Mouse (Mus musculus) thymus, postnatal 25 days (tissue): ENCODE measurements around the gene Rapgefl1.
A peak's percentile ranks its signal among the peaks of the same experiment; 100 is the strongest.

Experiments used
- DNase-seq: peaks from one replicate; pipeline ENCODE4 v3.0.0; 2022

The Rapgefl1 gene

DNA sequence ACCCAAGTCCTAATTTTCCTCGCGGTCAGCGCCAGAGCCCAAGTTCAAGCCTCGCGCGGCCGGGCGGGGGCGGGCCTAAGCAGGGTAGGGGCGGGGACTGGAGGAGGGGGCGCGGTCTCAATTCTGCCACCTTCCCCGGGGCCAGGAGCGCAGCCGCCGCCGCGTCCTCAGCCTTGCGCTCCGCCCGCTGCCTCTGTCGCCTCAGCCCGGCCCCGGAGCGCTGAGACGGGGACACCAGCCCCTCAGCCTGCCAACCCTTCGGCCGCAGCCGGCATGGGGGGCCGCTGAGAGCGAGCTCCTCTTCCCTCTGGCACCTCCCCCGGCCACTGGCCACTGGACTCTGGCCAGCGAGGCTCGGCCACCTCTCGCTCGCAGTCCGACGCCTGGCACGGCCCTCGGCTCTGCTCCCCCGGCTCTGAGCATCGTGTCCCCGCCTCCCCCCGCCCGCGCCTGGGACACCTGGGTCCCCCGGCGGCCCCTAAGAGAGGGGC lies at the start of gene Rapgefl1:
Gene Rapgefl1 (plus strand): TSS at position 135 of the 491 bp plus-strand sequence.
- DNase-seq, result peak; percentile 82

DNA sequence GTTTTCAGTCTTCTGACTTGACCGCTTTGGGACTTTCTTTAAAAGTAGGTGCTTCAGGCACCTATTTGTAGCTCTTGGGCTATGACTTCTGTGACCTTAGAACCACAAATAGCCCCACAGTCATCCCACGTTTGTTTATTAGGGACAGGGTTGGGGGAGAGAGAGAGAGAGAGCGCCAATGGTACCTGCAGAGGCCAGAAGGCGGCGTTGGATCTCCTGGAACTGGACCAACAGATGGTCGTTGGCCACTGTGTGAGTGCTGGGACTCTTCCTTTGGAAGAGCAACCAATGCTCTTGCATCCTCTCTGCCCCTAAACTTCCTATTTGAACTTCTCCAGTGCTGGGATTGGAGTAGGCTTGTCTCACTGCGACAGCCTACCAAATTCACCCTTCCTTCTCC lies 49.4 kb upstream of the Rapgefl1 start:
- no peak for DNase-seq

DNA sequence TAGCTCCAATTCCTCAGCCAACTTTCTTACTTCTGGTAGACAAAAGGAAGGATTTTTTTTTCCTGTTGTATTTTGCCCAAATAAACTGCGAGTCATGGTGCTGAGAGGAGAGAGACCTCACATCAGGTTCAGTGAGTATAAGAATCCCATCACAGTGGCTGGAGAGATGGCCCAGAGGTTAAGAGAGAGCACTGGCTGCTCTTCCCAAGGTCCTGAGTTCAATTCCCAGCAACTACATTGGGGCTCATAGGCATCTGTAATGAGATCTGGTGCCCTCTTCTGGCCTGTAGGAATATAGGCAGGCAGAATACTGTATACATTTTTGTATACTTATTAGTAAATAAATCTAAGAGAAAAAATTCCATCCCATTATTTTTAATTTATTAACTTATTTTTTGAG lies 48.9 kb upstream of the Rapgefl1 start:
- no peak for DNase-seq

DNA sequence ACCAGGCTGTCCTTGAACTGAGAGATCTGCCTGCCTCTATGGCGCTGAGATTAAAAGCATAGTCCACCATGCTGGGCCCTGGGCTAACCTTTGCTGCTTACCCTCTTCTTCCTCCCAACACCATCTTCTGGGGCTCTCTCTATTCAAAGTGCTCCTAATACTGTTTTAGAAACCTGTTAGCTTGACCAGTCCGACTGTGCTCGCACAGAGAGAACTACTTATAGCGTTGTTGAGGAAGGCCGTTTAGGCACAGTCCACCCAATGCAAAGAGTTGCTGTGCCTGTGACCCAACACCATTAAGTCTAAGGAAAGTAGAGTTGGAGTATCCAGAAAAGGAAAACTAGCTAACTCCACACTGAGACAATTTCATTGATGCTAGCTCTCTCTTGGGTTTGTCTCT lies 48.4 kb upstream of the Rapgefl1 start:
- DNase-seq, result no peak

DNA sequence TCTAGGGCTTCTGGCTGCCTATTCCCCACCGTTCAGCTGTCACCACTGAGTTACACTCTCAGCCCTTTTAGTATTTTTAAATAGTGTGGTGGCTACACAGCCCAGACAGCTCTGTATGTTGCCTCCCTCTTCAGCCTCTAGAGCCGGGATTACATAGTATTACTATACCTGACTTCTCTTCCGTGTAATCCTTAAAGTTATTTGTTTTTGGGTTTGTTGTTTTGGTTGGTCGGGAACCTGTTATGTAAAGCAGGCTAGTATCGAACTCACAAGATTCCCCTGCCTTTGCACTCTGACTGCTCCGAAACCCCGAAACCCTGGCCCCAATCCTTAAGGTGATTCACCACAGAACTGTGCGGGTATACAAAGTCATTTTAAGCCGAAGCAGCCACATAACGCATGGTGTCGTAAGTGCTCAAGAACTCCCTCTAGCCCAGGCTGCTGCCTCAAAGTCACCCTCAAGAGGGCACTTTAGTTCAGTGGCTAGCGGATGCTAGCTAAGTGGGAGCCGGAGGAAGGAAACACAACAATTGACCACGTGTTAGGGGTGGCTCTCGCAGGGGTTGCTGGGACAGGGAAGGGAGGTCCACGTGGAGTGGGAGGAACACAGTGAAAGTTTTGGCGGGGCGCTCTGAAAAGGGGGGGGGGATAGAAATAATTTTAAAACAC lies 47.9 kb upstream of the Rapgefl1 start:
- peak; percentile 91 for DNase-seq

DNA sequence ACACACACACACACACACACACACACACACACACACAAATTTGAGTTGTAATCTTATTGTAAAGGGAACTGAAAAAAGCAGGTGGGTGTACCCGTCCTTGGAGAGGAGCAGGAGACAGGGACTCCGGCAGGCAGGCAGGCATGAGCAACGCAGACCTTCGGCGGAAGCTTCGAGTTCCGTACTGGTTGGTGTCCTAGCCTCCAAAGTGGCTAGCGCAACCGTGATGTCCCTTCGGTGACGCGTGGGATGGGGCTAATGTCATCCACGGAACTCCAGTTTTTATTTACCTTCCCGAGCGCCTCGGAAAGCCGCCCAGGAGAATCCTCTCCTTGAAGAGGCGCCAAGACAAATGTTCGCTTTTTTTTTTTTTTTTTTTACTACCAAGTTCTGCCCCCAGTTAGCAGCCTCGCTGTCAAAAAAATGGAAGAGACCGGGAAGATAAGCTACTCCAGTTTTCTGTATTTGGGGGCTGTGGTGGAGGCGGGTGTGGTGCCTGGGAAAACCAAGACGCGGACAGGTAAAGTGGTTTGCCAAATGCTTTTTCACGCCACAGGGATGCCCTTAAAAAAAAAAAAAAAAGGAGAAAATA lies 47.3 kb upstream of the Rapgefl1 start:
- DNase-seq, result no peak

DNA sequence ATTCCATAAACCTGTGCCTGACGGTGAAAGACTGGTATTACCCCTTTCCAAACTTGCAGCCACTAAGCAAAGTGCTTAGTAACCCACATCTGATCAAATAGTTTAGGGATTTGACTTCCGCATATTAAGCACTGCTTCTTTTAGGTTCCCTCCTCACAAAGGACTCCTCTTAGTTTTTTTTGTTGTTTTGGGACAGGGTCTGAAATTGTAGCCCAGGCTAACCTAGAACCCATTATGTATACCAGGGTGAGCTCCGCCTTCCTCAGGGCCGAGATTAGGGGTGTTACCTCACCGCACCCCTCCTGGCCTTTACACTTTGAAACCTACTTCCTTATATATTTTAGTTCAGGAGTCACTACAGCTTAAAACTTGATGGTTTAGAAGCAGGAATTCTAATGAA lies 46.8 kb upstream of the Rapgefl1 start:
- DNase-seq, result no peak

DNA sequence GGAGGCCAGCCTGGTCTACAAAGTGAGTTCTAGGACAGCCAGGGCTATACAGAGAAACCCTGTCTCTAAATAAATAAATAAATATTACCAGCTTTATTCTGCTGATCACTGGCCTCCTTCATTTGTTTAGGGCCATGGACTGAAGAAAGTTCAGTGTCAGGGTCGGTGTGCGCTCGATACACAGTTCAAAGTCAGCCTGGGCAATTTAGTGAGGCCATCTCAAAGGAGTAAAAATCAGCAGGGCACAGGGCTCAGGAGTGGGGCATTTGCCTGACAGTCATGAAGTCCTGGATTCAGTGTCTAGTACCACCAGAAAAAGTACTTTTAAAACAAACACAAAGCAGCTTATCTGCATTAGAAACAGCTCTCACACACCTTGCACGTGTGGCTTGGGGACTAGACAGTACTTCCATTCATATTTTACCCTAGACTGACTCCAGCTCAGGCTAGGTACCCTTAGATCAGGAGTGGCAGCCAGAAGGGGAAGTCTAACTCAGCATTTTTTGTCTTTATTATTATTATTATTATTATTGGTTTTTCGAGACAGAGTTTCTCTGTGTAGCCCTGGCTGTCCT lies 45.9 kb upstream of the Rapgefl1 start:
- DNase-seq, result no peak

DNA sequence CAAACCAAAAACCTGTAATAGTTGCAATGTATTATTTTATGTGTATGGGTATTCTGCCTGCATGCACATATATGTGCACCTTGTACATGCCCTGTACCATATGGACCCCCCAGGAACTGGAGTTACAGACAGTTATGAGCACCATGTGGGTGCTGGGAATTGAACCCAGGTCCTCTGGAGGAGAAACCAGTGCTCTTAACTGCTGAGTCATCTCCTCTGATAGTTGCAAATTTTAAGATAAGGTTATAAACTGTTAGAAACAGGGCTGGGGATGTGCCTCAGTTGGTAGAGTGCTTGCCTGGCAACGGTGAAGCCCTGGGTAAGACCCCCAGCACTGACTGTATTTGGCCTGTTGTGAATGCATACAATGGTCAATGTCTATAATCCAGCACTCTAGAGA lies 45.1 kb upstream of the Rapgefl1 start:
- DNase-seq, result no peak

DNA sequence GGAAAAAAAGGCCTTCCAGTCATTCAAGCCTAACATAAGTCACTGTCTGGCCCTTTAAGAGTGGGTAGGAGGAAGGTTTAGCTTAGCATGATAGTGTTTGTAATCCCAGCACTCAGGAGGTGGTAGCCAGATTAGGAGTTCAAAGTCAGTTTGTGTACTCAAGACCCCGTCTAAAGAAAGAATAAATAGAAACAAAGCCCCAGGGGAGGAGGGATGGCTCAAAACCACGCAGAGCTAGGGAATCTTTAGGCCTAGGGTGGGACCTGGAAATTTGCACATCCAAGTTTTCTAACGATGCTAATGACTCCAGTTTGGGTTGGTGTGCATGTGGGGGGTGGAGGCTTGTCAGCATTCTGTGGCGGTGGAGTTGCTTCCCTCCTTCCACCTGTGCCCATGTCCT lies 44.5 kb upstream of the Rapgefl1 start:
- no peak for DNase-seq

DNA sequence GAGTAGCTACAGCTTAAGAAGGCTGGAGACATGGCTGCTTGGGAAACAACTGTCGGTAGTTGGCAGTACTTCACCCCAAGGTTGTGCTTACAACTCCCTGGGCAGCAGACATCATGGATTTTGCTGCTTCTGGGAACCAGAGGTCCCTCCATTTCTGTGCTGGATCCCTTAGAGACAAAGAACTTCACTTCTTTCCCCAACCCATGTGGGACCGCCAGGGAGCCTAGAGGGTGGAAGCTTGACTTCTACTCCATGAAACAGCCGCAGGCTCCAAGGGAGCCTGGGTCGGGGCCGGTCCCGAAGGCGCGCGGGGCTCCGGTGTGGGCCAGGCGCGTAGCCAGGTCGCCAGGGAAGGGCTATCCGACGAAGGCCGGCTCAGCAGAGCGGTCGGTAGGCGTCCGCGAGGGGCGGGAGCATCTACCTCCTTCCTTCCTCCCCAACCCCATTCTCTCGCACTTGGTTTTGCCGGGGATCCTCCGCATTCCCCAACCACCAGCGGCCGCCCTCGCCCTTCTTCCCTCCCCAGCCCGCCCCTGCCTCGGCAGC lies 42.0 kb upstream of the Rapgefl1 start:
- no peak for DNase-seq

DNA sequence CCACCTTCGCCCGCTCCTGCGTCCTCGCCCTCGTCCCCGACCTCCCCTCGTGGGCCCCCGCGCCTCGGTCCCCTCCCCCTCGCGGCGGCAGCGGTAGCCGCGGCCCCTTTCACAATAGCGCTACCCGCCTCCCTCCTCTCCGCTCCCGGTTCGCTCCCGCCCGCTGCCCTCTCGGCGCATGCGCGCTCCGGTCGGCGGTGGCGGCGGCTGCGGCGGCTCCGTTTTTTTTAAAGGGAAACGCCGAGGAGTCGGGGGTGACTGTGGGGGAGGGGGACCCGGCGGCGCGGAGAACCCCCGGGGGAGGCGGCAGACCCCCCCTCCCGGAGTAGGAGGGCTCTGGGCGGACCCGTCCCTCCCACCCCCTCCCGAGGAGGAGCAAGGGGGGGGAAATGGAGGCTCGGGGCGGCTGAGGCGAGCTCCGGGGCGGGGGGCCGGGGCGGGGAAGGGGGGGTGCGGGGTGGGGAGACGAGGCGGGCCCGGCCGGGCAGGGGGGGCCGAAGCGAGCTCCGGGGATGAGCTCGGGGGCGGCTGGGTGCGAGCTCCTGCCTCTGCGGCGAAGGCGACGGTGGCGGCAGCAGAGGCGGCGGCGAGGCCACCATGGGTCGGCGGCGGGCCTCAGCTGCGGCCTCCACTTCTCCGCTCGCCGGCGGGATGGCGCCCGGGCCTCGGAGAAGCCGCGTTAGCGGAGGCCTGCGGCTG lies 41.4 kb upstream of the Rapgefl1 start, which contains the start of gene Msl1:
Gene Msl1 (plus strand): TSS at position 502 of the 699 bp plus-strand sequence.
- peak; percentile 90 for DNase-seq

DNA sequence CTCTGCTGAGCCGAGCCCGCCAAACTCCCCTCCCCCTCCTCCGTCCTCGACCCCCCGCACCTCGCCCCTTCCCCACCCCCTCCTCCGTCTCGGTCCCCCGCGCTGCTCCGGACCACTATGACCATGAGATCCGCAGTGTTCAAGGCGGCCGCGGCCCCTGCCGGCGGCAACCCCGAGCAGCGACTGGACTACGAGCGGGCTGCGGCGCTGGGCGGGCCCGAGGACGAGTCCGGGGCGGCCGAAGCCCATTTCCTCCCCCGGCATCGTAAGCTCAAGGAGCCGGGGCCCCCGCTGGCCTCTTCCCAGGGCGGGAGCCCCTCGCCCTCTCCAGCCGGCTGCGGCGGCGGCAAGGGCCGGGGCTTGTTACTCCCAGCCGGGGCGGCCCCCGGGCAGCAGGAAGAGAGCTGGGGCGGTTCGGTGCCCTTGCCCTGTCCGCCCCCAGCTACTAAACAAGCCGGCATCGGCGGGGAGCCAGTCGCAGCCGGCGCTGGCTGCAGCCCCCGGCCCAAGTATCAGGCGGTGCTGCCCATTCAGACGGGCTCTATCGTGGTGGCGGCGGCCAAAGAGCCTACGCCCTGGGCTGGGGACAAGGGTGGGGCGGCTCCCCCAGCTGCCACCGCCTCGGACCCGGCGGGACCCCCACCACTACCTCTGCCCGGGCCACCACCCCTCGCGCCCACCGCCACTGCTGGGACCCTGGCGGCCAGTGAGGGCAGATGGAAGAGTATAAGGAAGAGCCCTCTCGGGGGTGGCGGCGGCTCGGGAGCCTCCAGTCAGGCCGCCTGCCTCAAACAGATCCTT lies 40.7 kb upstream of the Rapgefl1 start:
- peak; percentile 59 for DNase-seq

DNA sequence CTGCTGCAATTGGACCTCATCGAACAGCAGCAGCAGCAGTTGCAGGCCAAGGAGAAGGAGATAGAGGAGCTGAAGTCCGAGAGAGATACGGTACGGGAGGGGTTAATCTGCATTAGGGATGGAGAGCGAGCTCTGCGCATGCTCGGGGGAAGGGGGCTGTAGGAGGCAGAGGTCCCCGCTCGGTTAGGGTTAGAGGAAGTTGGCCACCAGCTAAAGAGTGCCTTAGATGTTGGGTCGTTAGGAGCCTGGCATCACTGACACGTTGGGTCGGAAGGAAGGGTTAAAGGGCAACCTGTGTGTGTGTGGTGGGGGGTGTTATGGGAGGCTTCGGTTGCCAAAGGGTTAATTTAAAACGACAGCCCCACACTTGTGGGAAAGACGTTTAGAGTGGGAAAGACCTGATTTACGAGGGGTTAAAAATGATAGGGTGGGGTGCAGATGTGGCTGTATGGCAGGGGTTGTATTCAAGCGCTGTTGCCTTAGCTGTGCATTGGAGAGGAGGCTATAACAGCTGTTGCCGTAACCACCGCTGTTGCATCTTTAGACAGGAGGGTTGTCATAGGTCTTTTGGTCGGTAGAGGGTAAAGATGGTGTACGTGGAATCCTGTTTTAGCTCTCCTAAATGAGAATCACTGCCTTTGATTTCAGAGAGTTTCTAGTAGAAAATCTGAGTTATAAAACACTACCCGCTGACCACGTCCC lies 39.9 kb upstream of the Rapgefl1 start:
- DNase-seq, result peak; percentile 80

DNA sequence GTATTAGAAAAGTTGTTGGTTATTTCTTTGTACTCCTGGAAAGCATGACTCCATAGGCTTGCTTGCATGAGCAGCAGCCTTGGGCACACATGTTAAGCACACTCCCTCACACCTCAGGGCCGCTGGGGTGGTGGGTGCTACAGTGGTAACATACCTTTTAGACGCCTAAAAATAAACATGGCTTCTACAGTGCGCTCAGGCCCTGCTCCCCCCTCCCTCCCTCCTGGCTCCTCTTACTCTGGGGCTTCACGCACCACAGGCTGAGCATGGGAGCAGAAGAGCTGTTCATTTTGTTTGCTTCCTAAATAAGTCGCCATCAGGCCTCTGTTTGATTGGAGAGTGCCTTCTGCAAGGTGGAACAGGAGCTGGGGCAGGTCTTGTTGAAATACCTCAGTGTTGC lies 39.3 kb upstream of the Rapgefl1 start:
- DNase-seq, result peak; percentile 26

DNA sequence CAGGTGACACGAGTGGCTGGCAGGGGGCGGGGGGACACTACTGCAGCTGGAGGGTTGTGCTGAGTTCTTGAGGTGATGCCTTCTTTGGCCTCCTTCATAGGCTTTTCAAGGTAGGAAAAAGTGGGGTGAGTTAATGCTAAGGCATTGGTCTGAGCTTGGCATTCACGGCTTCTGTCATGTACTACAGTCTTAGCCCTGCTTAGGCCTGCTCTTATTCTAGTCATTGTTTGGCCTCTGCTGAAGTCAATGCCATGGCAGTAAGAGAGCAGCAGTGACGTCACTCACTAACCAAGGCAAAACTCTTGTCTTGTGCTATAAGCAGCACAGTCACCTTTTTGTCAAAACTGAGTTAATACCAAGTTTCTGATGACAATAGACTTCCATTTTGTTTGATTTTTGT lies 38.7 kb upstream of the Rapgefl1 start:
- no peak for DNase-seq

DNA sequence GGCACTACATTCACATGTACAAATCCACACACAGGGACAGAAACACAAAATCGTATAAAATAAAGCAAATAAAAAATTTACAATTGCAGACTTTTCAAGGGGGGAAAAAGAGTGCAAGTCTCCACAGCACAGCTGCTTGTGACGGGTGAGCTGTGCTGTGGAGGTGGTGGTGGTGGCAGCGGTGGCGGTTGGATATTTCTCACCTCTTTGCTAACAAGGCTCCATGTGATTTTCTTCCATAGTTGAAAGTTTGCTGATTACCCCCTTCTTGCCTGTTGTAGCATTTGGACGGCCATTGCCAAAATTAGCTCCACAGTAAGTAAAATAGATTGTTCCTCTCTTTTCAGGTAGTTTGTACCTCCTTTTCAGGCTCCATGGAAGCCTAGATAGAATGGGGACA lies 32.0 kb upstream of the Rapgefl1 start, which contains the start of gene Casc3:
Gene Casc3 (plus strand): TSS at position 301 of the 400 bp plus-strand sequence.
- DNase-seq, result no peak

DNA sequence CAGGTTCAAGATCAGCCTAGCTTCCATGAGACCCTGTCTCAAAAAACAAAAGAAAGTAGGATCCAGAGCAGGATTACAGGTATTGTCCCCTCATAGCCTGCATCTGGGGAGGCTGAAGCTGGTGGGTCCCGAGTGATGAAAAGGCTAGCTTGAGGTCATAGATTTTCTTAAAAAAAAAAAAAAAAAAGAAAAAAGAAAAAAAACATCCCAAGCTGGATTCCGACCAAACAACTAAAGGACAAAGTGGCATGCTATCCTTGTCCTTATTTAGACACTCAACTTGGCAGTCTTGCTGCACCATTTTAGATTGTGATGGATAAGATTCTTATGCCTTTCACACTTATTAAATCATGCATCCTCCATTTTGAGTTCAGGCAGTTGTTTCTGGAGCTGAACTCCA lies 28.2 kb upstream of the Rapgefl1 start:
- DNase-seq, result no peak

DNA sequence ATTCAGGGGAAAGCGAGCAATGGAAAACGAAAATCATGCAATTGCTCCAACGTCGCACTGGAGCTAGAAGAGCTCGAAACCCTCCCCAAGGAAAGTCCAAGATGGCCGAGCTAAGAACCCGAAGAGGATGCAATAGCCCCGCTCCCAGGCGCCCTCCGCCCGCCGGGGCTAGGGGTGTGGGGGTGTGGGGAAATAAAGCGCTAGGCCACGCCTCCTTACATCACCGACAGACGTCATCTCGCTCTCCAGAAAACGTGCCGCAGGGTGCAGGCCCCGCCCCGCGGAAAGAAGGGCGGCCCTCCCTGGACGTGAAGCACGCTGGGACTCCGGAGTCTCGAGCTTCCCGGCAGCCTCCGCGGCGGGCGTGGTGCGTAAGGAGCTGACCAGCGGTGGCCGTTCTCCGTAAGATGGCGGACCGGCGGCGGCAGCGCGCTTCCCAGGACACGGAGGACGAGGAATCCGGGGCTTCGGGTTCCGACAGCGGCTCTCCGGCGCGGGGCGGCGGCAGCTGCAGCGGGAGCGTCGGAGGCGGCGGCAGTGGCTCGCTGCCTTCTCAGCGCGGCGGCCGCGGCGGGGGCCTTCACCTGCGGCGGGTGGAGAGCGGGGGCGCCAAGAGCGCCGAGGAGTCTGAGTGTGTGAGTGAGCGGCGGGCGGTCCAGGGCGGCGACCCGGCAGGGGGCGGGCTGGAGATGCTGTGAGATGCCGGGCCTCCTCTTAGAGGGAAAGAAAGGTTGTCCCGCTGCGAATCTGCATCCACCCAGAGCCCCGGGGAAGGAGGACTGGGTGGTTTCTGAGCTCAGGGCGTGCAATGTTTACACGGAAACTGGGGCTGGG lies 26.9 kb upstream of the Rapgefl1 start:
- DNase-seq, result peak; percentile 98

DNA sequence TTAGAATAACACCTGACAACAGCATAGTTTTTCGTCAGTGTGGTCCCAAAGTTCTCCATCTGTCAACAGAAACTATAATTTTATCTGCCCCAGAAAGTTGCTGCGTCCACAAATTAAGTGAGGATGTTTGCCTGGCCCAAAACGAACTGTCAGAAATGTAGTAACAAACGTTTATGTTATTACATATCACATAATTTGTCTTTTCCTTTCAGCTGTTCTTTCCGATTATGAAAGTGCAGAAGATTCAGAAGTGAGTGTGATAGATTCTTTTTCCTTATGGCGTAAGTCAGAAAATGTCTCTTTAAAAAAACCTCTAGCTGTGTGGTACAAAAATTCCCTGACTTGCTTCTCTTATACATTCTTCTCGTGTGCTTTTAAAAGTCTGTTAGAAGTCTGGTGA lies 25.9 kb upstream of the Rapgefl1 start:
- no peak for DNase-seq

DNA sequence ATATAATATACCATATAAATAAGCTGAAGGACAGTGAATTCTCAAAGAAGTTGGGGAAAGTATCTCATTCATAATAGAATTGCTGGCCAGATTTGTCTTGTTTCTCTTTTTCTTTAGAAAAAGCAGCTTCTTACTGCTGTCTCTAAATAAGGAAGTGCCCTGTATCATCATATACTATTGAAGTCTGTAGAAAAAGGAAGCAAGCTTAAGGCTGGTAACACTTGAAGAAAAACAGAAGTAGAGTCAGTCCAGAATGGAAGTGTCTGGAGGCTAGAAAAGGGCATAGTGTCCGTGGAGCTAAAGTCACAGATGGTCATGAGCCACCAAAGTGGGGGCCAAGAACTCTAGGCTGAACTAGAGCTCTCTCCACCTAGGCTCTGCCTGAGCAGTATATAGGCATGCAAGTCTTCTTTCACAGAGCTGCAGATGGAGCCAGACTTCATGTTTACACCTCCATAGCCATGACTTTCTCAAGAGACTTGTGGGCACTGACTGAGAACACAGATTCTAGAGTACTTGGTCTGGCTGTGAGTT lies 19.8 kb upstream of the Rapgefl1 start:
- no peak for DNase-seq
